8 mouse cellular contexts compared by ENCODE assay signal in genomic region chr7:5081241-5081640, GRCm38 (mm10). TPM values are rescaled to one million over a fixed set of nuclear protein-coding genes. Genes with fewer than 3 reads are reported as not detected.
DNase-seq lines count a peak whose midpoint lies in the region; ATAC-seq and TF ChIP-seq lines count a peak whose summit lies in the region.

No protein-coding gene starts in this region.

- TF ChIP-seq EP300 in ES-Bruce4 (IDR thresholded peaks at IDR 0.05; ENCODE audit: insufficient read depth, low read depth, low read length), result no peak

- H3K9me3 ChIP-seq in heart, embryonic 10.5 days, result no peaks in the 10 kb centered on the region
- no peaks in the 10 kb centered on the region for H3K9me3 ChIP-seq in ES-Bruce4 (replicated peaks; ENCODE audit: control insufficient read depth, insufficient read depth, low read length, poor library complexity, severe bottlenecking)
- no peaks in the 10 kb centered on the region for H3K9me3 ChIP-seq in hindbrain, embryonic 10.5 days

- no peaks in the 10 kb centered on the region for H3K27me3 ChIP-seq in heart, embryonic 10.5 days (ENCODE audit: insufficient read depth, poor library complexity, severe bottlenecking)
- H3K27me3 ChIP-seq in ES-Bruce4 (ENCODE audit: control insufficient read depth, insufficient read depth, low read length, poor library complexity, severe bottlenecking), result no peaks in the 10 kb centered on the region
- H3K27me3 ChIP-seq in hindbrain, embryonic 10.5 days (ENCODE audit: insufficient read depth, poor library complexity, severe bottlenecking), result no peaks in the 10 kb centered on the region

- no peak for TF ChIP-seq POLR2A in ES-Bruce4 (IDR thresholded peaks at IDR 0.05; ENCODE audit: insufficient read depth, low read length)

- no peak for DNase-seq in heart, embryonic 10.5 days (ENCODE audit: low spot score)
- no peak for DNase-seq in heart, adult 18-20 months
- no peak for DNase-seq in hindbrain, embryonic 10.5 days (ENCODE audit: low spot score)
- DNase-seq in cerebellum, postnatal 4 days (ENCODE audit: low spot score in 2 of 2), result no peak
- no peak for DNase-seq in adrenal gland, adult 2 months
- no peak for DNase-seq in layer of hippocampus, postnatal 36 days

- H3K4me1 ChIP-seq in heart, embryonic 10.5 days, result peaks cover 22% of the 10 kb centered on the region
- H3K4me1 ChIP-seq in ES-Bruce4 (ENCODE audit: control insufficient read depth, insufficient read depth, low read length), result peaks cover 1% of the 10 kb centered on the region
- peaks cover 18% of the 10 kb centered on the region for H3K4me1 ChIP-seq in hindbrain, embryonic 10.5 days (replicated peaks)

- peak overlapping the region; percentile 75 for H3K9ac ChIP-seq in ES-Bruce4 (ENCODE audit: low read depth, poor library complexity, severe bottlenecking)

- peak overlapping the region; percentile 1; the same call in 1 of the 2 replicates for H3K27ac ChIP-seq in heart, embryonic 10.5 days
- H3K27ac ChIP-seq in ES-Bruce4 (ENCODE audit: insufficient read depth, low read length), result no peak overlapping the region
- 0 out of 2 replicates have a peak overlapping the region, but pooled peaks have one; percentile 96 for H3K27ac ChIP-seq in hindbrain, embryonic 10.5 days

- WGBS in heart, embryonic 10.5 days, result 55% methylated on average over 6 of the region's 6 CpGs
- 79% methylated on average over 6 of the region's 6 CpGs for WGBS in hindbrain, embryonic 10.5 days

- peak overlapping the region; percentile 98 for H3K4me3 ChIP-seq in heart, embryonic 10.5 days
- no peak overlapping the region for H3K4me3 ChIP-seq in ES-Bruce4 (ENCODE audit: low read depth, low read length)
- peak overlapping the region; percentile 96 for H3K4me3 ChIP-seq in hindbrain, embryonic 10.5 days

- ATAC-seq in megakaryocyte progenitor cell, adult 5-6 weeks (replicated peaks; ENCODE audit: poor library complexity), result peak; percentile 38

- no peak for TF ChIP-seq CTCF in ES-Bruce4 (IDR thresholded peaks at IDR 0.05; ENCODE audit: low read depth, low read length)

- peaks cover 67% of the 10 kb centered on the region for H3K36me3 ChIP-seq in heart, embryonic 10.5 days
- peaks cover 43% of the 10 kb centered on the region for H3K36me3 ChIP-seq in ES-Bruce4 (ENCODE audit: control insufficient read depth, insufficient read depth, low read length, poor library complexity, severe bottlenecking)
- H3K36me3 ChIP-seq in hindbrain, embryonic 10.5 days, result peaks cover 74% of the 10 kb centered on the region

RNA-seq across cellular contexts. Expression of gene Epn1, which starts 1.2 kb away (rescaled TPM):
- 53.8 and 57.3 TPM in 2 replicates for polyA plus RNA-seq in heart, embryonic 10.5 days (2016; fragmentation: Nextera tagmentation; extraction: Ambion mirVana)
- total RNA-seq in heart, adult 18-20 months (2021), result 100 to 1,000 TPM; 183 to 191 TPM
- 68.8 and 69.1 TPM in 2 replicates for polyA plus RNA-seq in ES-Bruce4 (2011; ENCODE audit: insufficient read depth, insufficient read length, low read depth, missing spikeins)
- 61.3 and 76.8 TPM in 2 replicates for polyA plus RNA-seq in hindbrain, embryonic 10.5 days (2016; fragmentation: Nextera tagmentation; extraction: Ambion mirVana)
- 41.0 and 42.0 TPM in 2 replicates for total RNA-seq in megakaryocyte progenitor cell, adult 5-6 weeks (2015)
- 37.0 and 51.5 TPM in 2 replicates for total RNA-seq in megakaryocyte progenitor cell, adult 5-6 weeks (2017)
- 100 to 1,000 TPM; 114 to 169 TPM for total RNA-seq in adrenal gland, adult 2 months (2021)
- 291 and 321 TPM in 2 replicates for polyA plus RNA-seq in adrenal gland, adult 2 months (2012; rRNA removed)
- total RNA-seq in layer of hippocampus, postnatal 36 days (2021), result 100 to 1,000 TPM; 523 to 530 TPM

RNA-seq across cellular contexts. Expression of gene U2af2, which starts 19.3 kb away (rescaled TPM):
- polyA plus RNA-seq in heart, embryonic 10.5 days (2016; fragmentation: Nextera tagmentation; extraction: Ambion mirVana), result 107 and 121 TPM in 2 replicates
- 10 to 100 TPM; 67.1 to 68.1 TPM for total RNA-seq in heart, adult 18-20 months (2021)
- polyA plus RNA-seq in ES-Bruce4 (2011; ENCODE audit: insufficient read depth, insufficient read length, low read depth, missing spikeins), result 236 and 262 TPM in 2 replicates
- polyA plus RNA-seq in hindbrain, embryonic 10.5 days (2016; fragmentation: Nextera tagmentation; extraction: Ambion mirVana), result 179 and 180 TPM in 2 replicates
- total RNA-seq in megakaryocyte progenitor cell, adult 5-6 weeks (2015), result 99.3 TPM in 2 replicates
- 225 and 247 TPM in 2 replicates for total RNA-seq in megakaryocyte progenitor cell, adult 5-6 weeks (2017)
- total RNA-seq in adrenal gland, adult 2 months (2021), result 100 to 1,000 TPM; 157 to 168 TPM
- 126 and 150 TPM in 2 replicates for polyA plus RNA-seq in adrenal gland, adult 2 months (2012; rRNA removed)
- total RNA-seq in layer of hippocampus, postnatal 36 days (2021), result 100 to 1,000 TPM; 183 to 184 TPM

RNA-seq across cellular contexts. Expression of gene Zfp580, which starts 29.9 kb away (rescaled TPM):
- polyA plus RNA-seq in heart, embryonic 10.5 days (2016; fragmentation: Nextera tagmentation; extraction: Ambion mirVana), result 17.6 and 21.4 TPM in 2 replicates
- 1 to 10 TPM; 4.2 TPM for total RNA-seq in heart, adult 18-20 months (2021)
- 14.0 and 16.0 TPM in 2 replicates for polyA plus RNA-seq in ES-Bruce4 (2011; ENCODE audit: insufficient read depth, insufficient read length, low read depth, missing spikeins)
- 37.7 and 53.4 TPM in 2 replicates for polyA plus RNA-seq in hindbrain, embryonic 10.5 days (2016; fragmentation: Nextera tagmentation; extraction: Ambion mirVana)
- total RNA-seq in megakaryocyte progenitor cell, adult 5-6 weeks (2015), result 2.3 and 3.0 TPM in 2 replicates
- total RNA-seq in megakaryocyte progenitor cell, adult 5-6 weeks (2017), result 0.24 and 0.67 TPM in 2 replicates
- 10 to 100 TPM in 1 of 2 experiments, 1 to 10 TPM in 1; 5.6 to 10.4 TPM for total RNA-seq in adrenal gland, adult 2 months (2021)
- 46.5 and 61.0 TPM in 2 replicates for polyA plus RNA-seq in adrenal gland, adult 2 months (2012; rRNA removed)
- total RNA-seq in layer of hippocampus, postnatal 36 days (2021), result 10 to 100 TPM; 34.5 to 35.2 TPM

RNA-seq across cellular contexts. Expression of gene Rfpl4, which starts 35.5 kb away (rescaled TPM):
- polyA plus RNA-seq in heart, embryonic 10.5 days (2016; fragmentation: Nextera tagmentation; extraction: Ambion mirVana), result not detected in 2 replicates
- not detected for total RNA-seq in heart, adult 18-20 months (2021)
- polyA plus RNA-seq in ES-Bruce4 (2011; ENCODE audit: insufficient read depth, insufficient read length, low read depth, missing spikeins), result not detected in 2 replicates
- not detected in 2 replicates for polyA plus RNA-seq in hindbrain, embryonic 10.5 days (2016; fragmentation: Nextera tagmentation; extraction: Ambion mirVana)
- total RNA-seq in megakaryocyte progenitor cell, adult 5-6 weeks (2015), result not detected in 2 replicates
- total RNA-seq in megakaryocyte progenitor cell, adult 5-6 weeks (2017), result not detected in 2 replicates
- total RNA-seq in adrenal gland, adult 2 months (2021), result under 1 TPM in 1 of 2 experiments, not detected in 1; 0.59 TPM
- polyA plus RNA-seq in adrenal gland, adult 2 months (2012; rRNA removed), result not detected in 2 replicates
- total RNA-seq in layer of hippocampus, postnatal 36 days (2021), result not detected

RNA-seq across cellular contexts. Expression of gene Zfp784, which starts 43.0 kb away (rescaled TPM):
- 3.9 and 4.5 TPM in 2 replicates for polyA plus RNA-seq in heart, embryonic 10.5 days (2016; fragmentation: Nextera tagmentation; extraction: Ambion mirVana)
- 1 to 10 TPM; 5.1 to 5.5 TPM for total RNA-seq in heart, adult 18-20 months (2021)
- polyA plus RNA-seq in ES-Bruce4 (2011; ENCODE audit: insufficient read depth, insufficient read length, low read depth, missing spikeins), result 0.30 TPM in 1 of 2 replicates, not detected in the other
- 3.3 and 3.9 TPM in 2 replicates for polyA plus RNA-seq in hindbrain, embryonic 10.5 days (2016; fragmentation: Nextera tagmentation; extraction: Ambion mirVana)
- 0.72 and 1.5 TPM in 2 replicates for total RNA-seq in megakaryocyte progenitor cell, adult 5-6 weeks (2015)
- total RNA-seq in megakaryocyte progenitor cell, adult 5-6 weeks (2017), result 1.6 and 1.7 TPM in 2 replicates
- total RNA-seq in adrenal gland, adult 2 months (2021), result 1 to 10 TPM; 4.4 to 5.1 TPM
- 7.2 and 8.2 TPM in 2 replicates for polyA plus RNA-seq in adrenal gland, adult 2 months (2012; rRNA removed)
- total RNA-seq in layer of hippocampus, postnatal 36 days (2021), result 1 to 10 TPM; 5.1 to 5.4 TPM
